In genomic region chr2:115583776-115584175, GRCm38 (mm10) we compare ENCODE assay signal across 23 mouse cellular contexts. TPM values are rescaled to one million over a fixed set of nuclear protein-coding genes. Genes with fewer than 3 reads are reported as not detected.
DNase-seq lines count a peak whose midpoint lies in the region; ATAC-seq and TF ChIP-seq lines count a peak whose summit lies in the region.
"Had no signal": no experiment of that assay in that cellular context is flagged by ENCODE, and none has a peak within 500 bp of the region (broad histone marks: within the 10 kb centered on the region; RNA-seq: fewer than 3 reads in every experiment).

No protein-coding gene starts in this region.

- ATAC-seq in heart, embryonic 13.5 days (ENCODE audit: extremely low read depth, insufficient number of reproducible peaks, low FRiP score, low TSS enrichment) = no peak
- ATAC-seq: forebrain, embryonic 15.5 days had no signal

- no peak overlapping the region for H3K9ac ChIP-seq in heart, embryonic 13.5 days
- H3K9ac ChIP-seq: embryonic facial prominence, embryonic 13.5 days; embryonic facial prominence, embryonic 15.5 days; forebrain, embryonic 12.5 days; forebrain, embryonic 15.5 days had no signal

- no peak overlapping the region for H3K4me3 ChIP-seq in heart, embryonic 13.5 days
- H3K4me3 ChIP-seq in E14TG2a.4 (replicated peaks; ENCODE audit: low read length) = peak overlapping the region; percentile 43; the same call in 1 of the 2 replicates
- H3K4me3 ChIP-seq: embryonic facial prominence, embryonic 13.5 days; embryonic facial prominence, embryonic 15.5 days; erythroblast, embryonic 14.5 days; forebrain, embryonic 10.5 days; forebrain, embryonic 12.5 days; forebrain, embryonic 15.5 days had no signal

- H3K27ac ChIP-seq in heart, embryonic 13.5 days (replicated peaks) = no peak overlapping the region
- H3K27ac ChIP-seq: embryonic facial prominence, embryonic 13.5 days; embryonic facial prominence, embryonic 15.5 days; forebrain, embryonic 10.5 days; forebrain, embryonic 12.5 days; forebrain, embryonic 15.5 days had no signal

- no peaks in the 10 kb centered on the region for H3K9me3 ChIP-seq in heart, embryonic 13.5 days
- no peaks in the 10 kb centered on the region for H3K9me3 ChIP-seq in E14TG2a.4 (ENCODE audit: low read length)
- H3K9me3 ChIP-seq: embryonic facial prominence, embryonic 13.5 days; embryonic facial prominence, embryonic 15.5 days; forebrain, embryonic 10.5 days; forebrain, embryonic 12.5 days; forebrain, embryonic 15.5 days had no signal

- no peak for TF ChIP-seq CTCF in E14TG2a.4 (conservative IDR thresholded peaks at IDR 0.05; ENCODE audit: low read length)

- H3K27me3 ChIP-seq in heart, embryonic 13.5 days (replicated peaks) = no peaks in the 10 kb centered on the region
- H3K27me3 ChIP-seq in E14TG2a.4 (ENCODE audit: insufficient read depth, low read length) = no peaks in the 10 kb centered on the region
- H3K27me3 ChIP-seq: embryonic facial prominence, embryonic 13.5 days; embryonic facial prominence, embryonic 15.5 days; forebrain, embryonic 12.5 days; forebrain, embryonic 15.5 days had no signal

- H3K36me3 ChIP-seq in heart, embryonic 13.5 days = no peaks in the 10 kb centered on the region
- no peaks in the 10 kb centered on the region for H3K36me3 ChIP-seq in E14TG2a.4 (ENCODE audit: insufficient read depth, low read length)
- H3K36me3 ChIP-seq: embryonic facial prominence, embryonic 13.5 days; embryonic facial prominence, embryonic 15.5 days; forebrain, embryonic 10.5 days; forebrain, embryonic 12.5 days; forebrain, embryonic 15.5 days had no signal

- peaks cover 30% of the 10 kb centered on the region for H3K4me1 ChIP-seq in heart, embryonic 13.5 days
- peaks cover 71% of the 10 kb centered on the region for H3K4me1 ChIP-seq in E14TG2a.4 (replicated peaks; ENCODE audit: low read depth, low read length)

- no peak for DNase-seq in heart, adult 11 months
- DNase-seq in ES-CJ7 (ENCODE audit: low read depth, low spot score) (peak; percentile 70), ZHBTc4 (ENCODE audit: low read depth, low spot score) (peak; percentile 61)
- DNase-seq in right cerebral cortex, postnatal 14 days = no peak
- DNase-seq in frontal cortex, adult 2 months (ENCODE audit: extremely low spot score in 1 of 2, low spot score in 1 of 2) = no peak
- DNase-seq: adrenal gland, adult 2 months; adrenal gland, postnatal 10 days; adrenal gland, postnatal 25 days; cerebellum, adult 11 months; cerebellum, adult 18-20 months; cerebellum, adult 8-10 months; cerebellum, adult 9-11 months; cerebellum, postnatal 14 days; cerebellum, postnatal 36 days; embryo, embryonic 11 days had no signal

- H3K4me2 ChIP-seq in heart, embryonic 13.5 days = 0 out of 2 replicates have a peak overlapping the region, but pooled peaks have one; percentile 9
- H3K4me2 ChIP-seq: embryonic facial prominence, embryonic 13.5 days; embryonic facial prominence, embryonic 15.5 days; forebrain, embryonic 12.5 days; forebrain, embryonic 15.5 days had no signal

RNA-seq across cellular contexts. Expression of gene BC052040, which starts 2.3 kb away (rescaled TPM):
- 14.5 and 15.7 TPM in 2 replicates for polyA plus RNA-seq in heart, embryonic 13.5 days (2015; fragmentation: Nextera tagmentation; extraction: Ambion mirVana)
- polyA plus RNA-seq in frontal cortex, adult 2 months (2012; rRNA removed) = 9.1 and 9.3 TPM in 2 replicates

Comparison
In these comparisons a context has a peak if more than half of its experiments do, and no peak if none do; other contexts are left out.
1. DNase-seq: peak in ES-CJ7 (single experiment) and ZHBTc4 (single experiment); none in heart, adult 11 months (single experiment), right cerebral cortex, postnatal 14 days (single experiment) and frontal cortex, adult 2 months (0 of 2).